Comparison of ENCODE assay signal across 18 mouse cellular contexts in the genomic region with DNA sequence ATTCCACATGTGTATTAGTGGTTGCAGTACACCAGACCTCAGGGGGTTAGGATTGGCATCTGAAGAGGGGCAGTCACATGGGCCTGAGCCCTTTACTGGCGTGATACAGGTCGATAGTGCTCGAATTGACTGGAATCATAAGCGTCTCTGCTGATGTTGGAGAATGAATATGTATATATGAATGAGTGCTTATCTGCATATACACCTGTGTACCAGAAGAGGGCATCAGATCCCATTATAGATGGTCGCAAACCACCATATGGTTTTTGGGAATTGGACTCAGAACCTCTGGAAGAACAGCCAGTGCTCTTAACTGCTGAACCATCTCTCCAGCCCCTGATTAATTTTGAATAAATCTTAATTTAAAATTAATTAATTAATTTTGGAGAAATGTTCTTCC. TPM values are rescaled to one million over a fixed set of nuclear protein-coding genes. Genes with fewer than 3 reads are reported as not detected.
DNase-seq lines count a peak whose midpoint lies in the region; ATAC-seq and TF ChIP-seq lines count a peak whose summit lies in the region.
"Had no signal": no experiment of that assay in that cellular context is flagged by ENCODE, and none has a peak within 500 bp of the region (broad histone marks: within the 10 kb centered on the region; RNA-seq: fewer than 3 reads in every experiment).

No protein-coding gene starts in this region.

- peak; percentile 49 for TF ChIP-seq CTCF in liver, postnatal 0 days (IDR thresholded peaks at IDR 0.05; ENCODE audit: low read depth)
- peak; percentile 67 for TF ChIP-seq CTCF in Patski (IDR thresholded peaks at IDR 0.05)

- DNase-seq in frontal cortex, adult 2 months (ENCODE audit: extremely low spot score in 1 of 2, low spot score in 1 of 2), result no peak
- no peak for DNase-seq in liver, postnatal 0 days
- DNase-seq in liver, embryonic 11.5 days (ENCODE audit: low spot score), result no peak
- DNase-seq in Patski (ENCODE audit: low read depth, low spot score), result no peak
- peak; percentile 9 for DNase-seq in naive thymus-derived CD4-positive, alpha-beta T cell, adult 2 months (ENCODE audit: low read depth)
- no peak for DNase-seq in urinary bladder, postnatal 36 days (ENCODE audit: low spot score in 2 of 2)
- no peak for DNase-seq in ovary, postnatal 14 days (ENCODE audit: low spot score)
- DNase-seq: adrenal gland, postnatal 10 days; cerebellum, postnatal 14 days; gastrocnemius, postnatal 25 days; kidney, adult 8-10 months; liver; right cerebral cortex, postnatal 25 days had no signal

- 83% methylated on average over 5 of the region's 5 CpGs for WGBS in liver, postnatal 0 days (ENCODE audit: insufficient replicate concordance)
- WGBS in liver, embryonic 11.5 days, result 83% methylated on average over 5 of the region's 5 CpGs

- in situ Hi-C loops in Patski (cut with MboI; ENCODE audit: low pct_unique_long_range_greater_than_20kb), result no loop called here

- H3K4me1 ChIP-seq in liver, postnatal 0 days (ENCODE audit: insufficient read depth), result no peaks in the 10 kb centered on the region
- no peaks in the 10 kb centered on the region for H3K4me1 ChIP-seq in liver, embryonic 11.5 days (replicated peaks; ENCODE audit: control insufficient read depth, insufficient read depth, low read length)
- H3K4me1 ChIP-seq: forebrain, embryonic 12.5 days; hindbrain, embryonic 13.5 days; midbrain, embryonic 13.5 days; neural tube, embryonic 15.5 days had no signal

- H3K36me3 ChIP-seq in liver, postnatal 0 days (replicated peaks; ENCODE audit: insufficient read depth, low read length), result peaks cover 33% of the 10 kb centered on the region
- peaks cover 10% of the 10 kb centered on the region; the same call in 1 of the 2 replicates for H3K36me3 ChIP-seq in liver, embryonic 11.5 days (ENCODE audit: control insufficient read depth, insufficient read depth, low read length)

- H3K9me3 ChIP-seq in liver, postnatal 0 days (ENCODE audit: low read length), result no peaks in the 10 kb centered on the region
- no peaks in the 10 kb centered on the region for H3K9me3 ChIP-seq in liver, embryonic 11.5 days (ENCODE audit: control insufficient read depth, low read length)
- H3K9me3 ChIP-seq: forebrain, embryonic 12.5 days; hindbrain, embryonic 13.5 days; midbrain, embryonic 13.5 days; neural tube, embryonic 15.5 days had no signal

- CTCF ChIA-PET in Patski (lab: Charles Lee), result interaction anchor here (0.8 to 1.2 kb wide), 4 partner anchors 10 to 176 kb away, joined by 3 to 4 read pairs (median 3); partner anchors contain the start of gene Tmem184c

- peak; percentile 44; the same call in 1 of the 2 replicates for ATAC-seq in frontal cortex, adult (ENCODE audit: low TSS enrichment)
- no peak for ATAC-seq in liver, postnatal 0 days
- no peak for ATAC-seq in liver, embryonic 11.5 days (replicated peaks; ENCODE audit: low FRiP score)
- no peak for ATAC-seq in Patski
- ATAC-seq: midbrain, embryonic 13.5 days had no signal

- H3K4me3 ChIP-seq in liver, postnatal 0 days (ENCODE audit: low read depth, low read length), result no peak overlapping the region
- H3K4me3 ChIP-seq in liver, embryonic 11.5 days (ENCODE audit: low read depth, low read length), result no peak overlapping the region
- H3K4me3 ChIP-seq: forebrain, embryonic 12.5 days; hindbrain, embryonic 13.5 days; midbrain, embryonic 13.5 days; neural tube, embryonic 15.5 days had no signal

- POLR2A ChIA-PET in Patski (lab: Charles Lee), result no interaction called here

- no peak overlapping the region for H3K27ac ChIP-seq in liver, postnatal 0 days (ENCODE audit: low read depth)
- no peak overlapping the region for H3K27ac ChIP-seq in liver, embryonic 11.5 days (ENCODE audit: low read depth, low read length)
- H3K27ac ChIP-seq: forebrain, embryonic 12.5 days; hindbrain, embryonic 13.5 days; midbrain, embryonic 13.5 days; neural tube, embryonic 15.5 days had no signal

- no peak overlapping the region for H3K9ac ChIP-seq in liver, postnatal 0 days (replicated peaks)
- H3K9ac ChIP-seq in liver, embryonic 11.5 days (ENCODE audit: low read depth, low read length), result no peak overlapping the region
- H3K9ac ChIP-seq: forebrain, embryonic 12.5 days; hindbrain, embryonic 13.5 days; midbrain, embryonic 13.5 days; neural tube, embryonic 15.5 days had no signal

- TF ChIP-seq EP300 in liver, postnatal 0 days (IDR thresholded peaks at IDR 0.05; ENCODE audit: low read depth), result no peak

- H3K4me2 ChIP-seq in liver, postnatal 0 days (ENCODE audit: low read depth, low read length), result no peak overlapping the region
- no peak overlapping the region for H3K4me2 ChIP-seq in liver, embryonic 11.5 days
- H3K4me2 ChIP-seq: forebrain, embryonic 12.5 days; hindbrain, embryonic 13.5 days; midbrain, embryonic 13.5 days; neural tube, embryonic 15.5 days had no signal

- H3K27me3 ChIP-seq in liver, postnatal 0 days (ENCODE audit: insufficient read depth, low read length), result no peaks in the 10 kb centered on the region
- H3K27me3 ChIP-seq in liver, embryonic 11.5 days (replicated peaks; ENCODE audit: control insufficient read depth, insufficient read depth, low read length), result no peaks in the 10 kb centered on the region
- H3K27me3 ChIP-seq in Patski, result no peaks in the 10 kb centered on the region
- H3K27me3 ChIP-seq: forebrain, embryonic 12.5 days; hindbrain, embryonic 13.5 days; midbrain, embryonic 13.5 days; neural tube, embryonic 15.5 days had no signal

RNA-seq across cellular contexts. Expression of gene Prmt9, which starts 25.0 kb away (rescaled TPM):
- polyA plus RNA-seq in frontal cortex, adult 2 months (2012; rRNA removed), result 19.3 and 19.9 TPM in 2 replicates
- polyA plus RNA-seq in liver, postnatal 0 days (2015; fragmentation: Nextera tagmentation; extraction: Ambion mirVana), result 5.7 and 6.3 TPM in 2 replicates
- 17.0 and 21.3 TPM in 2 replicates for polyA plus RNA-seq in liver, embryonic 11.5 days (2014; fragmentation: Nextera tagmentation; extraction: Ambion mirVana)
- 20.4 TPM for polyA plus RNA-seq in Patski (2021)

RNA-seq across cellular contexts. Expression of gene Tmem184c, which starts 36.3 kb away (rescaled TPM):
- polyA plus RNA-seq in frontal cortex, adult 2 months (2012; rRNA removed), result 59.1 and 61.4 TPM in 2 replicates
- polyA plus RNA-seq in liver, postnatal 0 days (2015; fragmentation: Nextera tagmentation; extraction: Ambion mirVana), result 6.7 TPM in 2 replicates
- polyA plus RNA-seq in liver, embryonic 11.5 days (2014; fragmentation: Nextera tagmentation; extraction: Ambion mirVana), result 15.6 and 18.3 TPM in 2 replicates
- 59.4 TPM for polyA plus RNA-seq in Patski (2021)

RNA-seq across cellular contexts. Expression of gene Arhgap10, which starts 56.5 kb away (rescaled TPM):
- 17.4 and 19.2 TPM in 2 replicates for polyA plus RNA-seq in frontal cortex, adult 2 months (2012; rRNA removed)
- 3.9 and 4.1 TPM in 2 replicates for polyA plus RNA-seq in liver, postnatal 0 days (2015; fragmentation: Nextera tagmentation; extraction: Ambion mirVana)
- polyA plus RNA-seq in liver, embryonic 11.5 days (2014; fragmentation: Nextera tagmentation; extraction: Ambion mirVana), result 20.1 and 20.2 TPM in 2 replicates
- polyA plus RNA-seq in Patski (2021), result 45.5 TPM
